Mouse (Mus musculus) kidney, adult 2 months (tissue): ENCODE data around the gene Gamt.

ENCODE experiments used
- CTCF ChIP-seq: fragments of 200-500 bp; conservative IDR thresholded peaks from 2 replicates; pipeline ENCODE4 v1.5.1; 2011; ENCODE audit warnings: low read depth, mild to moderate bottlenecking, control low read depth, low read length, moderate library complexity, mixed read lengths; ENCODE audit not compliant: insufficient read depth, insufficient read length
- POLR2A ChIP-seq: fragments of 200-500 bp; IDR thresholded peaks from one replicate; pipeline ENCODE4 v1.6.1; 2011; ENCODE audit warnings: low read depth, low read length, control low read depth

GRCm38 (mm10) chr10:80270734-80271181 lies 9.9 kb upstream of the Gamt start:
- TF ChIP-seq POLR2A: no peak
- TF ChIP-seq CTCF: no peak
